12 mouse cellular contexts compared by ENCODE assay signal in the genomic region with DNA sequence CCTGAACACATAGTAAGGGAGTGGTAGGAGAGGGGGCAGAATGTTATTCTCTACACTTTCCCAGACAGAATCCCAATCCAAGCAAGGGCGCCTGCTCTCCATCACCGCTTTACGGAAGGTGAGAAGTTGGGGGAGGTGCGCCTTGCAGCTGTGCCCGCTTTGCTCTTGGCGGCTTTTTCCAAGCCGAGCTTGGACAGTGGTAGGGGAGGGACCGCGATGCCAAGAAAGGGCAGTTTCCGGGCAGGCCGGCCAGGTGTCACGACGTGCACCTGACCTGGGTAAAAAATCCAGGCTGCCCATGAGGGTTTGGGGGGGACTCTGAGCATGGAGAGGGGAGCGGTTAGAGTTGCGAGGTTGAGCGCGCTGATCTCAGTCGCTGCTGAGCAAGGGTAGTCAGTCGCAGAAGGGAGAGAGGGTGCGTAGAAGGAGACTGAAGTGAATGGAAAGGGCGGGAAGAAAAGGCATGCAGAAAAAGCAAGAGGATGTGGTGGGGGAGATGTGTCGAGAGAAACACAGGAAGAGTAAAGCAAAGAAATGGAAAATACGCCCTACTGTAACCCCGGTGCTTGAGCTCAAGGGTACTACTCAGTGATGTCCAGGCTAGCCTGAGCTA. TPM values are rescaled to one million over a fixed set of nuclear protein-coding genes. Genes with fewer than 3 reads are reported as not detected.
DNase-seq lines count a peak whose midpoint lies in the region; ATAC-seq lines count a peak whose summit lies in the region.
"Had no signal": no experiment of that assay in that cellular context is flagged by ENCODE, and none has a peak within 500 bp of the region (broad histone marks: within the 10 kb centered on the region; RNA-seq: fewer than 3 reads in every experiment).

No protein-coding gene starts in this region.

- peak overlapping the region; percentile 16 for H3K4me3 ChIP-seq in heart, embryonic 12.5 days
- no peak overlapping the region; the same call in 1 of the 2 replicates for H3K4me3 ChIP-seq in embryonic facial prominence, embryonic 12.5 days
- peak overlapping the region; percentile 29 for H3K4me3 ChIP-seq in kidney, embryonic 15.5 days (replicated peaks)
- H3K4me3 ChIP-seq in midbrain, embryonic 16.5 days (ENCODE audit: low read depth, low read length), result peak overlapping the region; percentile 55
- H3K4me3 ChIP-seq: erythroblast, embryonic 14.5 days; layer of hippocampus, adult 2 months had no signal

- H3K36me3 ChIP-seq in heart, embryonic 12.5 days, result no peaks in the 10 kb centered on the region
- no peaks in the 10 kb centered on the region for H3K36me3 ChIP-seq in embryonic facial prominence, embryonic 12.5 days
- H3K36me3 ChIP-seq in kidney, embryonic 15.5 days, result no peaks in the 10 kb centered on the region
- H3K36me3 ChIP-seq in midbrain, embryonic 16.5 days (ENCODE audit: control insufficient read depth, insufficient read depth, low read length), result no peaks in the 10 kb centered on the region

- H3K4me2 ChIP-seq in heart, embryonic 12.5 days, result peak overlapping the region; percentile 42
- H3K4me2 ChIP-seq in embryonic facial prominence, embryonic 12.5 days (replicated peaks), result peak overlapping the region; percentile 17
- H3K4me2 ChIP-seq in kidney, embryonic 15.5 days, result peak overlapping the region; percentile 82
- peak overlapping the region; percentile 58 for H3K4me2 ChIP-seq in midbrain, embryonic 16.5 days (ENCODE audit: low read length)

- no peak for ATAC-seq in heart, embryonic 12.5 days (ENCODE audit: insufficient number of reproducible peaks, low FRiP score)
- ATAC-seq in embryonic facial prominence, embryonic 12.5 days (ENCODE audit: insufficient number of reproducible peaks, insufficient read depth, low FRiP score, low TSS enrichment), result no peak
- no peak for ATAC-seq in kidney, embryonic 15.5 days (replicated peaks; ENCODE audit: low FRiP score)
- no peak for ATAC-seq in midbrain, embryonic 16.5 days
- ATAC-seq: CD4-positive, CD25-positive, alpha-beta regulatory T cell, adult 4 months had no signal

- peaks cover 33% of the 10 kb centered on the region for H3K4me1 ChIP-seq in heart, embryonic 12.5 days (replicated peaks)
- H3K4me1 ChIP-seq in embryonic facial prominence, embryonic 12.5 days, result peaks cover 17% of the 10 kb centered on the region
- H3K4me1 ChIP-seq in kidney, embryonic 15.5 days, result peaks cover 53% of the 10 kb centered on the region
- peaks cover 22% of the 10 kb centered on the region for H3K4me1 ChIP-seq in midbrain, embryonic 16.5 days (ENCODE audit: control insufficient read depth, insufficient read depth, low read length)

- peaks cover 92% of the 10 kb centered on the region for H3K27me3 ChIP-seq in heart, embryonic 12.5 days (replicated peaks)
- H3K27me3 ChIP-seq in embryonic facial prominence, embryonic 12.5 days, result peaks cover 93% of the 10 kb centered on the region
- H3K27me3 ChIP-seq in kidney, embryonic 15.5 days, result peaks cover 100% of the 10 kb centered on the region
- peaks cover 23% of the 10 kb centered on the region for H3K27me3 ChIP-seq in midbrain, embryonic 16.5 days (ENCODE audit: control insufficient read depth, insufficient read depth, low read depth, low read length)

- no peaks in the 10 kb centered on the region for H3K9me3 ChIP-seq in heart, embryonic 12.5 days (replicated peaks)
- no peaks in the 10 kb centered on the region for H3K9me3 ChIP-seq in embryonic facial prominence, embryonic 12.5 days
- H3K9me3 ChIP-seq in kidney, embryonic 15.5 days (replicated peaks), result no peaks in the 10 kb centered on the region
- H3K9me3 ChIP-seq in midbrain, embryonic 16.5 days (replicated peaks; ENCODE audit: control insufficient read depth, low read length, poor library complexity, severe bottlenecking), result no peaks in the 10 kb centered on the region

- no peak overlapping the region for H3K27ac ChIP-seq in heart, embryonic 12.5 days (ENCODE audit: poor library complexity, severe bottlenecking)
- H3K27ac ChIP-seq in embryonic facial prominence, embryonic 12.5 days, result no peak overlapping the region
- no peak overlapping the region for H3K27ac ChIP-seq in kidney, embryonic 15.5 days
- peak overlapping the region; percentile 76 for H3K27ac ChIP-seq in midbrain, embryonic 16.5 days (ENCODE audit: low read length)
- H3K27ac ChIP-seq: layer of hippocampus, adult 2 months had no signal

- no peak overlapping the region for H3K9ac ChIP-seq in heart, embryonic 12.5 days
- H3K9ac ChIP-seq in embryonic facial prominence, embryonic 12.5 days, result no peak overlapping the region
- H3K9ac ChIP-seq in kidney, embryonic 15.5 days, result no peak overlapping the region
- peak overlapping the region; percentile 59 for H3K9ac ChIP-seq in midbrain, embryonic 16.5 days (ENCODE audit: low read depth, low read length)

- WGBS in heart, embryonic 12.5 days, result 2% methylated on average over 24 of the region's 24 CpGs
- WGBS in embryonic facial prominence, embryonic 12.5 days, result 2% methylated on average over 24 of the region's 24 CpGs
- 1% methylated on average over 24 of the region's 24 CpGs for WGBS in kidney, embryonic 15.5 days
- WGBS in midbrain, embryonic 16.5 days, result 2% methylated on average over 24 of the region's 24 CpGs

- intact Hi-C loops in left cerebral cortex, postnatal 25 days (cut with DNase I), result no loop called here

- DNase-seq in heart, postnatal 4 days, result no peak
- DNase-seq in left cerebral cortex, postnatal 25 days (ENCODE audit: low spot score in 2 of 2), result no peak
- no peak for DNase-seq in ovary, postnatal 10 days (ENCODE audit: low spot score)
- no peak for DNase-seq in layer of hippocampus, postnatal 10 days (ENCODE audit: low spot score in 2 of 2)
- DNase-seq: adrenal gland, postnatal 36 days had no signal

RNA-seq across cellular contexts. Expression of gene Lhx1, which starts 3.9 kb away (rescaled TPM):
- polyA plus RNA-seq in heart, embryonic 12.5 days (2016; fragmentation: Nextera tagmentation; extraction: Ambion mirVana), result 0.05 TPM in 2 replicates
- not detected for total RNA-seq in heart, postnatal 4 days (2021)
- 0.55 and 0.60 TPM in 2 replicates for polyA plus RNA-seq in embryonic facial prominence, embryonic 12.5 days (2016; fragmentation: Nextera tagmentation; extraction: Ambion mirVana)
- polyA plus RNA-seq in kidney, embryonic 15.5 days (2015; fragmentation: Nextera tagmentation; extraction: Ambion mirVana), result 36.0 and 37.3 TPM in 2 replicates
- 25.3 and 30.0 TPM in 2 replicates for polyA plus RNA-seq in midbrain, embryonic 16.5 days (2015; fragmentation: Nextera tagmentation; extraction: Ambion mirVana)
- total RNA-seq in left cerebral cortex, postnatal 25 days (2021), result under 1 TPM in 1 of 2 experiments, not detected in 1; 0.18 TPM
- 1 to 10 TPM; 1.3 to 2.0 TPM for total RNA-seq in layer of hippocampus, postnatal 10 days (2021)
- total RNA-seq: adrenal gland, postnatal 36 days had no signal
- polyA plus RNA-seq: CD4-positive, CD25-positive, alpha-beta regulatory T cell, adult 4 months; erythroblast, embryonic 14.5 days had no signal

RNA-seq across cellular contexts. Expression of gene Aatf, which starts 15.9 kb away (rescaled TPM):
- polyA plus RNA-seq in heart, embryonic 12.5 days (2016; fragmentation: Nextera tagmentation; extraction: Ambion mirVana), result 28.6 and 29.4 TPM in 2 replicates
- 10 to 100 TPM; 15.2 to 18.8 TPM for total RNA-seq in heart, postnatal 4 days (2021)
- polyA plus RNA-seq in embryonic facial prominence, embryonic 12.5 days (2016; fragmentation: Nextera tagmentation; extraction: Ambion mirVana), result 53.8 and 53.9 TPM in 2 replicates
- polyA plus RNA-seq in kidney, embryonic 15.5 days (2015; fragmentation: Nextera tagmentation; extraction: Ambion mirVana), result 59.8 and 60.4 TPM in 2 replicates
- 49.8 and 53.8 TPM in 2 replicates for polyA plus RNA-seq in midbrain, embryonic 16.5 days (2015; fragmentation: Nextera tagmentation; extraction: Ambion mirVana)
- total RNA-seq in left cerebral cortex, postnatal 25 days (2021), result 10 to 100 TPM; 17.7 to 22.5 TPM
- 10 to 100 TPM; 21.9 to 24.9 TPM for total RNA-seq in layer of hippocampus, postnatal 10 days (2021)

Comparison
In these comparisons a context has a peak if more than half of its experiments do, and no peak if none do; other contexts are left out.
1. H3K4me2 ChIP-seq: peak in every context shown above with its lines; median percentile 82 in kidney, embryonic 15.5 days; 58 in midbrain, embryonic 16.5 days; 42 in heart, embryonic 12.5 days; 17 in embryonic facial prominence, embryonic 12.5 days.
2. RNA of gene Lhx1, which starts 3.9 kb away (polyA plus RNA-seq): 36.0 to 37.3 TPM in kidney, embryonic 15.5 days and 25.3 to 30.0 TPM in midbrain, embryonic 16.5 days; 0.55 to 0.60 TPM in embryonic facial prominence, embryonic 12.5 days and 0.05 TPM in heart, embryonic 12.5 days; every median in the first group is over 10 times any median in the second.